Mouse (Mus musculus) heart, postnatal 36 days (tissue): ENCODE measurements around the gene Laptm4a. TPM values are rescaled to one million over a fixed set of nuclear protein-coding genes. Genes with fewer than 3 reads are reported as not detected.

Source experiments
- DNase-seq, 2 experiments: peaks; one replicate each; pipeline ENCODE4 v3.0.0; 2021 to 2022
- intact Hi-C: fragments of 180-260 bp; cut with DNase I; formaldehyde crosslinking; loops from one replicate; pipeline ENCODE4 v1.15.1; 2025
- total RNA-seq, 2 experiments: library from RNA; stranded (reverse); gene quantifications; 2 replicates each; pipeline ENCODE4 v1.2.3; 2021

Laptm4a gene
- total RNA-seq, 2 experiments from 2014 or later = 361 to 367 TPM

DNA sequence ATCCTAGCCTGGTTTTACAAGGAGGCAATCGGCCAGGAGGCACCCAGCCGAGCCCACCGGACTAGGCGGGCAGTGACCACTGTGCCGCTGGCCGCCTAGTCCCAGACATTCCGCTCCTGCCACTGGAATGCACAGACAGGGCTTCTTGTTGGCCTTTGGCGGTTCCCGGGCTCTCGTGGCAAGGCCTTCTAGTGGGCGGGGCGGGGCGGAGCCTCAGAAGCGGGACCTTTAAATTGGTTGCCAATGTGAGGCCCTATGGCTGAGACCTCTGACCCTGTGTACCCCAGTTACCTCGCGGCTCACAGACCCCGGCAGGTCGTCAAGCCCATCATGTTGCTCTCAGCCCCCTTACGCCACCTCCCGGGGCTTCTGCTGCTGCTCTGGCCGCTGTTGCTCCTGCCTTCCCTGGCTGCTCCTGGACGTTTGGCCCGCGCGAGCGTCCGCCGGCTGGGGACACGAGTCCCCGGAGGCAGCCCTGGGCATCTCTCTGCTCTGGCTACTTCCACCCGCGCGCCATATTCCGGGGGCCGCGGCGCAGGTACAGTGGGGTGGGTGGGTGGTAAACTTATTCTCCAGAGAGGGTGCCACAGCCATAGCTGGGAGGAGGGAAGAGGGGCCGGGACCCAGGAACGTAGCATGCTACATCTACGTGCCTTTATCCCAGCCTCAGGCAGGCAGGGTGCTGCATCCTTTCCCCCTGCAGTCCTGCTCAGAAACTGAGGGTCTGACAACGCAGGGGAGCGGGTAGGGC is 26.4 kb downstream of the Laptm4a start, which contains the start of gene Matn3:
Gene Matn3, plus strand, starts transcription at position 216 of the 751 bp plus-strand sequence.
- intact Hi-C loops = no loop called here
- peak; percentile 72 to 80 for DNase-seq

GRCm38 (mm10) chr12:8953136-8953535 is 31.7 kb downstream of the Laptm4a start:
- intact Hi-C loops = no loop called here
- DNase-seq = no peak

DNA sequence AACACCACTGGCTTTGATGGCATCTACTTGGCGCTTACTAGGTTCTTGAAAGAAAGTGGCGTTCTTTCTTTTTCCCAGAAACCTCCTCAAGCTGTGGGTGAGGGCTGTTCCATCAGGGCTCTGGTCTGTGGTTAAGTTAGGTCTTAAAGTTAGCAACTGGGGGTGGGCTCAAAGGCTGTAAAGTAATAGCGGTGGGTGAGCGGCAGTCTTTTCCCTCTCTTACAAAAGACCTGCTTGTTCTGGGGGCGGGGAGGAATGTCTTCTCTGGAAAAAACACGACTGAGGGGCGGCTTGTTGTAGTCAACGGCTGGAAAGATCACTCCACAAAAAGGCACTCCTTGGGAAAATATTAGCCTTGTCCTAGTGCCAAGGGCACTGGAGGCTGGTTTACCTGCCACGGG is 32.7 kb downstream of the Laptm4a start:
- no peak for DNase-seq
- intact Hi-C loops = no loop called here

- intact Hi-C loops = no loop called here
- DNase-seq = no peak
Measured at GRCm38 (mm10) chr12:8961607-8962316, 40.3 kb downstream of the Laptm4a start.

DNA sequence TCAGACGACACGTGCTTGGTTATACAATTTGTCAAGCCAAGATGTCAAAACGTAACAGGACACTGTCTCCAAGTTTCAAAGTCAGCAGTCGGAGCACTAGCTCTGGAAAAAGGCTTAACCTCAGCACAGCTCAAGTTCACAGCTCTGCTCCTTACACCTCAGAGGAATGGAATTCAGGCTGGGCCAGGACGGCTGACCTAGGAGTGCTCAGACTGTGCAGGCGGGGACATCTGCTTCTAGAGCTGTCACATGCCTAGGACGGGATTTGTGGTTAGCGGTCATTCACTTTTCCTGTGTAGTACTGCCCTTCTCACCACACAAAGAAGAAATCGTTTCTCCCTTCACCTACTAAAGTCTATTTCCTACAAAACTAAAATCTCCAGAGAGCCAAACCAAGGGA is 48.4 kb downstream of the Laptm4a start:
- intact Hi-C loops = no loop called here
- DNase-seq = peak; percentile 28 to 43

GRCm38 (mm10) chr12:8973820-8974465 is 52.5 kb downstream of the Laptm4a start, which contains the start of gene Wdr35:
Gene Wdr35, plus strand, starts transcription at chr12:8973892.
- intact Hi-C loops = no loop called here
- peak; percentile 87 for DNase-seq

GRCm38 (mm10) chr12:8975076-8975475 is 53.6 kb downstream of the Laptm4a start:
- no peak for DNase-seq
- intact Hi-C loops = no loop called here

Other genes with a start within 250 kb of the Laptm4a start
- 100 to 1,000 TPM; 125 to 141 TPM for gene Pum2, start 247.5 kb upstream of the Laptm4a start, total RNA-seq
- gene Sdc1, start 150.3 kb upstream of the Laptm4a start, total RNA-seq = 1 to 10 TPM; 5.2 to 6.9 TPM
- not detected for gene Matn3, start 26.3 kb downstream of the Laptm4a start, total RNA-seq
- gene Wdr35, start 52.2 kb downstream of the Laptm4a start, total RNA-seq = 10 to 100 TPM; 11.2 to 13.0 TPM
- gene Ttc32, start 108.3 kb downstream of the Laptm4a start, total RNA-seq = 10 to 100 TPM; 25.5 to 28.5 TPM